Mouse (Mus musculus) testis, adult 2 months (tissue): ENCODE measurements around the gene Ppp1r16b.

Experiments
- CTCF ChIP-seq: fragments of 200-500 bp; IDR thresholded peaks from 2 replicates; pipeline ENCODE4 v1.5.1; 2012; ENCODE audit warnings: low read depth, mild to moderate bottlenecking, inconsistent platforms, low read length, moderate library complexity; ENCODE audit not compliant: control insufficient read depth, insufficient read depth, insufficient replicate concordance
- POLR2A ChIP-seq: fragments of 200-500 bp; IDR thresholded peaks from 2 replicates; pipeline ENCODE4 v1.6.1; 2012; ENCODE audit warnings: low read depth, mild to moderate bottlenecking, inconsistent platforms, low read length, moderate library complexity; ENCODE audit not compliant: control insufficient read depth

GRCm38 (mm10) chr2:158680357-158680889, 15.2 kb downstream of the Ppp1r16b start:
- no peak for TF ChIP-seq POLR2A
- no peak for TF ChIP-seq CTCF
